Mouse (Mus musculus) cerebellum, adult 2 months (tissue): ENCODE results near the gene Togaram1.

Experiments used
- CTCF ChIP-seq: fragments of 200-500 bp; IDR thresholded peaks from 2 replicates; pipeline ENCODE4 v1.5.1; 2011; ENCODE audit warnings: low read depth, mild to moderate bottlenecking, control low read depth, low read length, moderate library complexity, borderline replicate concordance; ENCODE audit not compliant: insufficient read depth
- POLR2A ChIP-seq: fragments of 200-500 bp; IDR thresholded peaks from 2 replicates; pipeline ENCODE4 v1.6.1; 2011; ENCODE audit warnings: low read length, control low read depth, borderline replicate concordance; ENCODE audit not compliant: insufficient read depth

DNA sequence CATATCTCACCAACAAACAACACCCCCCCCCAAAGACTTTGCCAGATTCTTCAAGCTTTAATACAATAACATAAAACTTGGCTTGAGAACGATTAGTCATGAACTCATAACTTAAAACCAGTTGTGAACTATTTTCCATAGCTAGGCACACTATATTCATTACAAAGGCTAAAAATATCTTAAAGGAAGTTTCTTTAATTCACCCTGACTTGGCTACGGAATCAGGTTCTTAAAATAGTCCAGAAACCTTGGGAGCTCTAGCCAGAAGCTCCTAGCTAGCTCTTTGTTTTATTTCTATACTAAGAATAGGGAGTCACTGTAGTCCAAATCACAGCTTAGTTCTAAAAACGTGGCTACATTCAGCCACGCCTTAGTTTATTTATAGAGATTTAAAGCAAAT, 102.8 kb downstream of the Togaram1 start:
- TF ChIP-seq POLR2A: no peak
- no peak for TF ChIP-seq CTCF
